Mouse (Mus musculus): ENCODE data around the gene Krt25.

Krt25 gene

GRCm38 (mm10) chr11:99276786-99277185, 46.0 kb downstream of the Krt25 start:
- DNase-seq (ENCODE audit: low read depth, low spot score): no peak

- DNase-seq (ENCODE audit: low read depth, low spot score): no peak
Measured at GRCm38 (mm10) chr11:99275624-99276023, 47.1 kb downstream of the Krt25 start.

GRCm38 (mm10) chr11:99272721-99273120, 50.0 kb downstream of the Krt25 start:
- DNase-seq (ENCODE audit: low read depth, low spot score): no peak

- DNase-seq (ENCODE audit: low read depth, low spot score): no peak
Measured at GRCm38 (mm10) chr11:99269192-99269591, 53.6 kb downstream of the Krt25 start.

DNA sequence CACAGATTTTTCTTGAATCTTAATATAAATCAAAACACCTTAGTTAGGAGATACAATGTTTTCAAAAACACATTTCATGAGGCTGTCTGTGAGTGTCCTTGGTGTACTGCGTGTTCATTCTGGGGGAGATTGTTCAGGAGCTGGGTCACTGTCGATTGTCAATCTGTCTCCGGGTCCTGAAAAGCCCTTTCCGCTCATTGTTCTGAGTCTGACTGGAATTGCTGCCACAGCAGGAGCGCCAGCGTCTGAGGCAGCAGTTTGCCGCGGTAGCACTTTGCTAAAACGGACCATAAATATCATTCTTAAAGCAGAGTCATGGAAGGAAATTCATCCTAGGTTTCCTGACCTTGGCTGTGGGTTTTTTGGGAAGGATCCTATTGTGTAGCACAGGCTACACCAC, 57.0 kb downstream of the Krt25 start:
- DNase-seq (ENCODE audit: low read depth, low spot score): no peak

Data from A20 (cell line).